Mouse (Mus musculus): ENCODE data around the gene L1cam.

L1cam gene

DNA sequence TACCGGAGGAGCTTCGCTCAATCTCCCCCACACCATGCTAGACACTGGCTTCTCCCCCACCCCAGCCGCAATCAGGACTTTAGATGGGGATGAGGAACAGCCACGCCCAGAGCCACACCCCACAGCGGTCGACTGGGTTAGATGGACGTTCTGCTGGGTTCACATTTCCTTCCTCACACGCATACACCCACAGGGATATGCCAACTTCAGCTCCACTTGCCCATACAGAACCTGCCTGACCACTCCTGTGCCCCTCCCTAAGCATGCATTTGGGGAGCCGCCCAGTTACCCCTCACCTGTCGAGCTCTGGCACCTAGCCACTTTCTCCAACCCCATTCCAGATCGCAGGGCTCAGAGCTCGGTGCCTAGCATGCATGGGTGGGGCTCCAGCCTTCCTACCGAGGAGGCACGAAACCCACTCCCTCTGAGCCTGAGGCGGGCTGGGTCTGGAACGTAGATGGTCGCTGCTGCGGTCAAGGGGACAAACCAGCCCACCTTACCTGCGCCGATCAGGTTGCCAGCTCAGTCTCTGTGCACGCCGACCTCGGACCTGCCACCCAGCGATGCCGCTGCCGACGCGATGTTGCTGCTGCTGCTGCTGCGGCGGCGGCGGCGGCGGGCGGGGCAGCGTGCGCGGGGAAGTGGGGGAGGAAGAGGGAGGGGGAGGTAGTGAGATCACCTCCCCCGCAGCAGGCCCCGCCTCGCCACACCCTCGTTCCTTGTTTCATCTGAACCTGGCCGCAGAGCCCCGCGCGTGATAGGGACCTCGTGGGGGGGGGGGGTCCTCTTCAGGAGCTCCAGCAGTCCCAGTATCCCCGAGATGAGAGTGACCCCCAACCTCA, 15.5 kb downstream of the L1cam start:
- peak; percentile 30 to 52 for DNase-seq (ENCODE audit: low spot score in 2 of 2)

DNA sequence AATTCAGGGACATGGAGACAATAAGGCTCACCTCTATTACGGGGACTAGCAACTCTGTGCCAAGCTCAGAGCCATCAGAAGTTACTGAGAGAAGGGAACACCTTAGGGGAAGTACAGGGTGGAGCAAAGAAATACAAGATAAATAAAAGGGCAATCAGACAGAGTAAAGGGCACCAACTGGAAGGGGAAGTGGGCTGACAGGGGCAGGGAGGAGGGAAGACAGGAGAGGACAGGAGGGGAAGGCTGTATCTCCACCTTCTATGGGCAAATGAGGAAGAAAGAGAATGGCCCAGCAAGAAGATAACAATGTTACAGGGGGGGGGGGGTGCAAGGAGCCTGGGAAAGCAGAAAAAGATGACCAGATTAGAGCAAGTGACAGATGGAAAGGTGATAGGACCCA, 18.9 kb downstream of the L1cam start:
- DNase-seq (ENCODE audit: low spot score in 2 of 2), result no peak

- no peak for DNase-seq (ENCODE audit: low spot score in 2 of 2)
Observed at GRCm38 (mm10) chrX:73875881-73876280, 20.0 kb downstream of the L1cam start.

GRCm38 (mm10) chrX:73871956-73872355, 23.9 kb downstream of the L1cam start:
- DNase-seq (ENCODE audit: low spot score in 2 of 2), result no peak

- no peak for DNase-seq (ENCODE audit: low spot score in 2 of 2)
Observed at GRCm38 (mm10) chrX:73871474-73871873, 24.4 kb downstream of the L1cam start.

- no peak for DNase-seq (ENCODE audit: low spot score in 2 of 2)
Observed at GRCm38 (mm10) chrX:73869334-73869733, 26.6 kb downstream of the L1cam start.

- DNase-seq (ENCODE audit: low spot score in 2 of 2), result no peak
Observed at GRCm38 (mm10) chrX:73867852-73868251, 28.1 kb downstream of the L1cam start.

DNA sequence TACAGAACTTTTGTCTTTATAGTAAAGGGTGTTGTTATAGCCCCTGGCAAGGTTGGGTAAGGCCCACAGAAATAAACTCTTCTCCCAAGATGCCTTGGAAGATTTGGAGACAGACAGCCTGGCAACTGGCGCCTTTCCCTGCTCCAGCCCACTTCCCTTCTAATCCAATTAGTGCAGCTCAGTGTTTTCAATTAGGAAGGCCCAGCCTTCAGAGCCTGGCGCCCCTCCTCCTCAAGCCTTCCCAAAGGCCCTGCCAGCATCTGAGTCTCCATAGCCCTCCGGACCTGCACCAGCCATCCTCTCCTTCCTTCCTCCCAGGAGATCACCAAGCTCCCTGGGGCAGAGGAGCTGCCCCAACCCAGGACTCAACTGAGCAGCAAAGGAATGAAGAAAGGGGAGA, 28.6 kb downstream of the L1cam start:
- no peak for DNase-seq (ENCODE audit: low spot score in 2 of 2)

- no peak for DNase-seq (ENCODE audit: low spot score in 2 of 2)
Observed at GRCm38 (mm10) chrX:73864692-73865091, 31.2 kb downstream of the L1cam start.

GRCm38 (mm10) chrX:73855087-73855408, 40.9 kb downstream of the L1cam start:
- DNase-seq (ENCODE audit: low spot score in 2 of 2), result no peak

GRCm38 (mm10) chrX:73854326-73855086, 41.4 kb downstream of the L1cam start:
- DNase-seq (ENCODE audit: low spot score in 2 of 2), result no peak

DNA sequence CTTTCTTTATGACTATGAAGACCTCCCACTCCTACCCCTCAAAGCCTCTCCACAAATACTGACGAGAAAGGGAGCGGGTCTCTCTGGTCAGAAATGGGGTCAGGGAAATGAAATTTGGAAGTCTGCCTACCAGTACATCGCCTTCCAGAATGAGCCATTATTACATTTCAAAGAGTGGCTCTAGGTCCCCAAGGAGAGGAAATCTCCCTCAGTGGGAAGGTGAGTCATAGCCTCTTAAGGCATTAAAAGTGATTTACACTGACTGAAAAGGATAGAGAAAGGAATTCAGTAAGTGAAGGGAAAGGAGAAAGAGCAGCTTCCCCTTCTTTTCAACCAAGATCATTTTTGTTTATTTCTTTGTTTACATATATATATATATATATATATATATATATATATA, 59.2 kb downstream of the L1cam start:
- DNase-seq (ENCODE audit: low spot score in 2 of 2), result no peak

GRCm38 (mm10) chrX:73835731-73836130, 60.2 kb downstream of the L1cam start:
- no peak for DNase-seq (ENCODE audit: low spot score in 2 of 2)

GRCm38 (mm10) chrX:73824185-73825151, 71.4 kb downstream of the L1cam start, which contains the start of gene Pdzd4:
Pdzd4 (minus strand) TSS chrX:73824969.
- peak in 1 of 2 experiments; percentile 9 for DNase-seq (ENCODE audit: low spot score in 2 of 2)

DNA sequence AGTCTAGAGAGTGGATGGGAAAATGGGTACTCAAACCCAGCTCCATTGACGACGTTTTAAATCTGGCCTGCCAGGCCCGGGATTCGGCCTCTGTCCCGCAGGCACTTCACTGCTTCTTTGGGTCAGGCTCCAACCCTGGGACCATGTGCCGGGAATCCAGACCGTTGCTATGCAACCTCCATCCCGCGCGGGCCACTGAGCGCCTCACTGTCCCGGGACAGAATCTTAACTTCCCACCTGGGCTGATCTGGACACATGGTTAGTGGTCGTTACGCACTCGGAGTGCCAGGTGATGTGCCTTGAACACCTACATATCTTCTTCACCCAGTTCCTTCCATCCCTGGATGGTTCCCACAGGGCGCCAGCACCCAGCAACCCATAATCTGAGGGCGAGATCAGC, 72.2 kb downstream of the L1cam start:
- DNase-seq (ENCODE audit: low spot score in 2 of 2), result no peak

GRCm38 (mm10) chrX:73816596-73817314, 79.2 kb downstream of the L1cam start:
- DNase-seq (ENCODE audit: low spot score in 2 of 2), result no peak

GRCm38 (mm10) chrX:73815072-73815471, 80.8 kb downstream of the L1cam start:
- DNase-seq (ENCODE audit: low spot score in 2 of 2), result no peak

DNA sequence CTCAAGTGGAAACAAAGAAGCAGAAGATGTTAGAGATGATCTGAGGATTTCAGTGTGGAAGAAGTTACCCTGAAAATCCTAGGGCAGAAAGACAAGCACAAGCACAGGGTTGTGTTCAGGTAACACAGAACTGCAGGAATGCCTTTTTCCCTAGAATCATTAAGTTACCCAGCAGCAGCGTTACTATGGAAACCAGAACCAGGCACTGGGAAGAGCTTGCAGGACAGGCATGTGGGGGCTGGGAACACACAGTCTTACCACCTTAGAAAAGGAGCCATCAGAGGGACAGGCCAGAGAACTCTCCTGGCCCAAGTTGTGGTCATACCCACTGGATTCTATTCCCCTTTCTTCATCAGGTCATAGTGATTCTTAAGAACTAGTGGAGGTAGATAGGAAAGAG, 90.1 kb downstream of the L1cam start:
- DNase-seq (ENCODE audit: low spot score in 2 of 2), result no peak

All from natural killer cell, adult 2 months (primary cell).